Mouse (Mus musculus): ENCODE results near the gene Mia. TPM values are rescaled to one million over a fixed set of nuclear protein-coding genes. Genes with fewer than 3 reads are reported as not detected.

Mia gene
- polyA plus RNA-seq, 1 experiment from 2014 or later: 15.6 TPM

GRCm38 (mm10) chr7:27131387-27131786, 49.6 kb downstream of the Mia start:
- 63% methylated on average over 2 of the region's 2 CpGs for WGBS
- H3K27ac ChIP-seq (ENCODE audit: low read depth, low read length): no peak overlapping the region
- H3K9ac ChIP-seq (ENCODE audit: low read length): no peak overlapping the region
- ATAC-seq: no peak
- no peaks in the 10 kb centered on the region for H3K27me3 ChIP-seq (replicated peaks; ENCODE audit: control insufficient read depth, insufficient read depth, low read length)
- no peak overlapping the region for H3K4me2 ChIP-seq (ENCODE audit: low read length)
- H3K9me3 ChIP-seq (replicated peaks; ENCODE audit: control insufficient read depth, low read length): no peaks in the 10 kb centered on the region
- H3K36me3 ChIP-seq (ENCODE audit: control insufficient read depth, insufficient read depth, low read length): no peaks in the 10 kb centered on the region
- H3K4me1 ChIP-seq (ENCODE audit: control insufficient read depth, insufficient read depth, low read length): no peaks in the 10 kb centered on the region
- DNase-seq (ENCODE audit: low spot score): no peak
- H3K4me3 ChIP-seq (ENCODE audit: low read depth, low read length): no peak overlapping the region

- Histone ChIP-seq H3K9ac (ENCODE audit: low read length) (no peak overlapping the region), H3K4me3 (ENCODE audit: low read depth, low read length) (no peak overlapping the region), H3K36me3 (ENCODE audit: control insufficient read depth, insufficient read depth, low read length) (no peaks in the 10 kb centered on the region), H3K4me2 (ENCODE audit: low read length) (no peak overlapping the region), H3K9me3 (replicated peaks; ENCODE audit: control insufficient read depth, low read length) (no peaks in the 10 kb centered on the region), H3K27ac (ENCODE audit: low read depth, low read length) (no peak overlapping the region), H3K4me1 (ENCODE audit: control insufficient read depth, insufficient read depth, low read length) (no peaks in the 10 kb centered on the region), H3K27me3 (replicated peaks; ENCODE audit: control insufficient read depth, insufficient read depth, low read length) (no peaks in the 10 kb centered on the region)
- 89% methylated on average over 22 of the region's 22 CpGs for WGBS
- ATAC-seq (no peak), DNase-seq (ENCODE audit: low spot score) (no peak)
Observed at GRCm38 (mm10) chr7:27130521-27131370, 50.2 kb downstream of the Mia start.

GRCm38 (mm10) chr7:27129811-27130210, 51.1 kb downstream of the Mia start:
- Histone ChIP-seq H3K36me3 (ENCODE audit: control insufficient read depth, insufficient read depth, low read length) (no peaks in the 10 kb centered on the region), H3K4me1 (ENCODE audit: control insufficient read depth, insufficient read depth, low read length) (no peaks in the 10 kb centered on the region), H3K4me2 (ENCODE audit: low read length) (no peak overlapping the region), H3K4me3 (ENCODE audit: low read depth, low read length) (no peak overlapping the region), H3K27ac (ENCODE audit: low read depth, low read length) (no peak overlapping the region), H3K27me3 (replicated peaks; ENCODE audit: control insufficient read depth, insufficient read depth, low read length) (no peaks in the 10 kb centered on the region), H3K9me3 (replicated peaks; ENCODE audit: control insufficient read depth, low read length) (no peaks in the 10 kb centered on the region), H3K9ac (ENCODE audit: low read length) (no peak overlapping the region)
- DNase-seq (ENCODE audit: low spot score) (no peak), ATAC-seq (no peak)
- whole genome bisulfite sequencing: 87% methylated on average over 11 of the region's 12 CpGs

MicroRNAs within 50 kb of the gene (microRNA counts, 519-probe panel; counts per million panel counts)
- not detected for microRNA mmu-miR-1191

Small RNA genes within 50 kb of the gene (microRNA-seq; reads per million reads assigned to microRNA genes)
- gene Mir1191 (0.79 reads per million), gene Mir3101 (not detected)

Other genes starting within 250 kb of the Mia start
- not detected in 2 replicates for gene Cyp2a22, start 241.8 kb downstream of the Mia start, polyA plus RNA-seq (2014; fragmentation: Nextera tagmentation; extraction: Ambion mirVana)
- gene Cyp2a12, start 152.1 kb downstream of the Mia start, polyA plus RNA-seq (2014; fragmentation: Nextera tagmentation; extraction: Ambion mirVana): not detected in 2 replicates
- gene Cyp2f2, start 61.2 kb downstream of the Mia start, polyA plus RNA-seq (2014; fragmentation: Nextera tagmentation; extraction: Ambion mirVana): not detected in 2 replicates
- gene Cyp2t4, start 27.4 kb downstream of the Mia start, polyA plus RNA-seq (2014; fragmentation: Nextera tagmentation; extraction: Ambion mirVana): 0.28 TPM in 1 of 2 replicates, not detected in the other
- 42.2 and 54.2 TPM in 2 replicates for gene Egln2, start 14.4 kb downstream of the Mia start, polyA plus RNA-seq (2014; fragmentation: Nextera tagmentation; extraction: Ambion mirVana)
- 69.8 and 75.8 TPM in 2 replicates for gene Rab4b, start 2.3 kb downstream of the Mia start, polyA plus RNA-seq (2014; fragmentation: Nextera tagmentation; extraction: Ambion mirVana)
- not detected in 2 replicates for gene Gm21983, start 71 bp downstream of the Mia start, polyA plus RNA-seq (2014; fragmentation: Nextera tagmentation; extraction: Ambion mirVana)
- 2.8 and 3.2 TPM in 2 replicates for gene BC024978, start 14.6 kb upstream of the Mia start, polyA plus RNA-seq (2014; fragmentation: Nextera tagmentation; extraction: Ambion mirVana)
- 264 and 273 TPM in 2 replicates for gene Snrpa, start 15.1 kb upstream of the Mia start, polyA plus RNA-seq (2014; fragmentation: Nextera tagmentation; extraction: Ambion mirVana)
- gene Itpkc, start 47.5 kb upstream of the Mia start, polyA plus RNA-seq (2014; fragmentation: Nextera tagmentation; extraction: Ambion mirVana): 4.4 and 6.5 TPM in 2 replicates
- 21.1 and 22.9 TPM in 2 replicates for gene Coq8b, start 51.9 kb upstream of the Mia start, polyA plus RNA-seq (2014; fragmentation: Nextera tagmentation; extraction: Ambion mirVana)
- gene Numbl, start 77.3 kb upstream of the Mia start, polyA plus RNA-seq (2014; fragmentation: Nextera tagmentation; extraction: Ambion mirVana): 22.9 and 28.6 TPM in 2 replicates
- 8.0 and 11.0 TPM in 2 replicates for gene Ltbp4, start 156.5 kb upstream of the Mia start, polyA plus RNA-seq (2014; fragmentation: Nextera tagmentation; extraction: Ambion mirVana)
- gene Shkbp1, start 174.9 kb upstream of the Mia start, polyA plus RNA-seq (2014; fragmentation: Nextera tagmentation; extraction: Ambion mirVana): 52.4 and 66.4 TPM in 2 replicates
- 0.38 TPM in 1 of 2 replicates, not detected in the other for gene Gm20479, start 176.3 kb upstream of the Mia start, polyA plus RNA-seq (2014; fragmentation: Nextera tagmentation; extraction: Ambion mirVana)